Mouse (Mus musculus): Measurements from ENCODE around the gene Cotl1. TPM values are rescaled to one million over a fixed set of nuclear protein-coding genes. Genes with fewer than 3 reads are reported as not detected.
A peak's percentile ranks its signal among the peaks of the same experiment; 100 is the strongest.

Cotl1 gene
- 149 and 156 TPM in 2 replicates for polyA plus RNA-seq (2012; rRNA removed)

- no peaks in the 10 kb centered on the region for H3K27me3 ChIP-seq (ENCODE audit: control insufficient read depth, insufficient read depth, low read length)
- under 1% methylated on average over 57 of the region's 57 CpGs for WGBS
- peak; percentile 99 for TF ChIP-seq POLR2A (IDR thresholded peaks at IDR 0.05; ENCODE audit: borderline replicate concordance, insufficient read depth, low read length)
- no peak for TF ChIP-seq CTCF (IDR thresholded peaks at IDR 0.05; ENCODE audit: borderline replicate concordance, insufficient read depth, low read depth, low read length)
- peak within 1 kb of the TSS; percentile 94 for H3K4me3 ChIP-seq (replicated peaks; ENCODE audit: insufficient read depth, low read depth, low read length)
- peak; percentile 98 for DNase-seq
- peaks cover 22% of the 10 kb centered on the region for H3K4me1 ChIP-seq (ENCODE audit: control insufficient read depth, insufficient read depth, low read length)
- H3K27ac ChIP-seq (ENCODE audit: insufficient read depth, low read length): peak within 1 kb of the TSS; percentile 82
These were observed at the start of gene Cotl1 for GRCm38 (mm10) chr8:119840275-119840808. TSS of gene Cotl1 (minus strand) at chr8:119840544.

- no peak overlapping the region for H3K4me3 ChIP-seq (replicated peaks; ENCODE audit: insufficient read depth, low read depth, low read length)
- TF ChIP-seq CTCF (IDR thresholded peaks at IDR 0.05; ENCODE audit: borderline replicate concordance, insufficient read depth, low read depth, low read length) (no peak), POLR2A (IDR thresholded peaks at IDR 0.05; ENCODE audit: borderline replicate concordance, insufficient read depth, low read length) (no peak)
- no peaks in the 10 kb centered on the region for H3K27me3 ChIP-seq (ENCODE audit: control insufficient read depth, insufficient read depth, low read length)
- no peak for DNase-seq
- WGBS: 78% methylated on average over 4 of the region's 4 CpGs
- no peak overlapping the region for H3K27ac ChIP-seq (ENCODE audit: insufficient read depth, low read length)
- H3K4me1 ChIP-seq (ENCODE audit: control insufficient read depth, insufficient read depth, low read length): peaks cover 7% of the 10 kb centered on the region
These were observed 47.7 kb upstream of the Cotl1 start for GRCm38 (mm10) chr8:119888012-119888411.

DNA sequence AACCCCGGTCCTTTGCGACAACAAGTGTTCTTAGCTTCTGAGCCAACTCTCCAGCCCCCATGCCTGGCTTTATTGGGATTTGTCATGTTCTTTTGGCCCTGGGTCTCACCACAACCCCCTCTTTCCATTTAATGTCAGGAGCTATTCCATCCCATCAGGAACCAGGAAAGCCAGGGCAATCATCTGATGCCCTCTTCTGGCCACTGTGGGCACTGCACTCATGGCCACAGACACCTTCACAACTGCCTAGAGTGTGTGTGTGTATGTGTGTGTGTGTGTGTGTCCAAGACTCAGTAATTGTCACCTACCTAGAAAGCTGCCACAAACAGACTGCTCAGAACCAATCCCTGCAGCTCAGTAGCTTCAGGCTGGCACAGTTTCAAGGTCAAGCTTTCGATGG lies 46.8 kb upstream of the Cotl1 start:
- peak in 1 of 2 experiments; percentile 33 for DNase-seq
- TF ChIP-seq CTCF (IDR thresholded peaks at IDR 0.05; ENCODE audit: borderline replicate concordance, insufficient read depth, low read depth, low read length) (peak; percentile 60), POLR2A (IDR thresholded peaks at IDR 0.05; ENCODE audit: borderline replicate concordance, insufficient read depth, low read length) (no peak)
- no peak overlapping the region for H3K4me3 ChIP-seq (replicated peaks; ENCODE audit: insufficient read depth, low read depth, low read length)
- peaks cover 7% of the 10 kb centered on the region for H3K4me1 ChIP-seq (ENCODE audit: control insufficient read depth, insufficient read depth, low read length)
- no peak overlapping the region for H3K27ac ChIP-seq (ENCODE audit: insufficient read depth, low read length)
- H3K27me3 ChIP-seq (ENCODE audit: control insufficient read depth, insufficient read depth, low read length): no peaks in the 10 kb centered on the region
- 54% methylated on average over 3 of the region's 3 CpGs for WGBS

- Histone ChIP-seq H3K27ac (ENCODE audit: insufficient read depth, low read length) (no peak overlapping the region), H3K4me3 (replicated peaks; ENCODE audit: insufficient read depth, low read depth, low read length) (no peak overlapping the region), H3K27me3 (ENCODE audit: control insufficient read depth, insufficient read depth, low read length) (no peaks in the 10 kb centered on the region), H3K4me1 (ENCODE audit: control insufficient read depth, insufficient read depth, low read length) (peaks cover 7% of the 10 kb centered on the region)
- WGBS: 8% methylated on average over 3 of the region's 3 CpGs
- no peak for TF ChIP-seq POLR2A (IDR thresholded peaks at IDR 0.05; ENCODE audit: borderline replicate concordance, insufficient read depth, low read length)
- DNase-seq: peak; percentile 44 to 70
These were observed 45.3 kb upstream of the Cotl1 start for GRCm38 (mm10) chr8:119885612-119886011.

- peaks cover 7% of the 10 kb centered on the region for H3K4me1 ChIP-seq (ENCODE audit: control insufficient read depth, insufficient read depth, low read length)
- H3K4me3 ChIP-seq (replicated peaks; ENCODE audit: insufficient read depth, low read depth, low read length): no peak overlapping the region
- H3K27ac ChIP-seq (ENCODE audit: insufficient read depth, low read length): no peak overlapping the region
- 89% methylated on average over 7 of the region's 7 CpGs for WGBS
- TF ChIP-seq POLR2A (IDR thresholded peaks at IDR 0.05; ENCODE audit: borderline replicate concordance, insufficient read depth, low read length) (no peak), CTCF (IDR thresholded peaks at IDR 0.05; ENCODE audit: borderline replicate concordance, insufficient read depth, low read depth, low read length) (no peak)
- no peak for DNase-seq
- H3K27me3 ChIP-seq (ENCODE audit: control insufficient read depth, insufficient read depth, low read length): no peaks in the 10 kb centered on the region
These were observed 42.9 kb upstream of the Cotl1 start for GRCm38 (mm10) chr8:119883281-119883680.

- Histone ChIP-seq H3K4me1 (ENCODE audit: control insufficient read depth, insufficient read depth, low read length) (peaks cover 7% of the 10 kb centered on the region), H3K27me3 (ENCODE audit: control insufficient read depth, insufficient read depth, low read length) (no peaks in the 10 kb centered on the region), H3K4me3 (replicated peaks; ENCODE audit: insufficient read depth, low read depth, low read length) (no peak overlapping the region), H3K27ac (ENCODE audit: insufficient read depth, low read length) (no peak overlapping the region)
- 82% methylated on average over 8 of the region's 8 CpGs for WGBS
- TF ChIP-seq CTCF (IDR thresholded peaks at IDR 0.05; ENCODE audit: borderline replicate concordance, insufficient read depth, low read depth, low read length) (no peak), POLR2A (IDR thresholded peaks at IDR 0.05; ENCODE audit: borderline replicate concordance, insufficient read depth, low read length) (no peak)
- no peak for DNase-seq
These were observed 41.6 kb upstream of the Cotl1 start for GRCm38 (mm10) chr8:119881917-119882316.

- no peak overlapping the region for H3K27ac ChIP-seq (ENCODE audit: insufficient read depth, low read length)
- no peaks in the 10 kb centered on the region for H3K27me3 ChIP-seq (ENCODE audit: control insufficient read depth, insufficient read depth, low read length)
- no peak overlapping the region for H3K4me3 ChIP-seq (replicated peaks; ENCODE audit: insufficient read depth, low read depth, low read length)
- H3K4me1 ChIP-seq (ENCODE audit: control insufficient read depth, insufficient read depth, low read length): peaks cover 7% of the 10 kb centered on the region
- TF ChIP-seq POLR2A (IDR thresholded peaks at IDR 0.05; ENCODE audit: borderline replicate concordance, insufficient read depth, low read length) (no peak), CTCF (IDR thresholded peaks at IDR 0.05; ENCODE audit: borderline replicate concordance, insufficient read depth, low read depth, low read length) (no peak)
- DNase-seq: no peak
- WGBS: 65% methylated on average over 6 of the region's 6 CpGs
These were observed 41.0 kb upstream of the Cotl1 start for GRCm38 (mm10) chr8:119881301-119881700.

- Histone ChIP-seq H3K27ac (ENCODE audit: insufficient read depth, low read length) (no peak overlapping the region), H3K27me3 (ENCODE audit: control insufficient read depth, insufficient read depth, low read length) (no peaks in the 10 kb centered on the region), H3K4me1 (ENCODE audit: control insufficient read depth, insufficient read depth, low read length) (no peaks in the 10 kb centered on the region), H3K4me3 (replicated peaks; ENCODE audit: insufficient read depth, low read depth, low read length) (no peak overlapping the region)
- 95% methylated on average over 1 of the region's 1 CpGs for WGBS
- TF ChIP-seq POLR2A (IDR thresholded peaks at IDR 0.05; ENCODE audit: borderline replicate concordance, insufficient read depth, low read length) (no peak), CTCF (IDR thresholded peaks at IDR 0.05; ENCODE audit: borderline replicate concordance, insufficient read depth, low read depth, low read length) (no peak)
- DNase-seq: no peak
These were observed 32.8 kb upstream of the Cotl1 start for GRCm38 (mm10) chr8:119873181-119873580.

All from cerebellum, adult 2 months (tissue).